Mouse (Mus musculus): ENCODE measurements around the gene Spdef.
A peak's percentile ranks its signal among the peaks of the same experiment; 100 is the strongest.

Gene Spdef

DNA sequence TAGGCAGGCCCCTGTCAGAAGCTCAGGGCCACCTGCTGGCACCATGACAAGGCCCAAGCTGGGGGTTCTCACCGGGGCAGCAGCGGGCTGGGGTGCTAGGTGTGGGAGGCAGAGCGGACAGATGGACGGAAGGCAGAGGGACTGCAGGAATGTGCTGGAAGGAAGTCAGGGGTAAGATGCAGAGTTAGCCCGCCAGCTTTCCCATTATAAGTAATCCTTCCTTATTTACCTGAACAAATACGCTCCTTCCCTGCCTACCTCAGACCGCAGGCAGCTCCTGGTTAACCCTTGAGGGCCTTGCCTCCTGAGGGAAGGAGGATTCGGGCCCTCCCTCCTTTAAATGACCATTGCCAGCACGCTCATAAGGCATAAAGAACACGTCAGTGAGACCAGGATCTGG is at the start of gene Spdef:
Spdef (minus strand) TSS at position 186 of the 400 bp plus-strand sequence.
- no peak for DNase-seq (ENCODE audit: low read depth, low spot score)

- DNase-seq (ENCODE audit: low read depth, low spot score), result no peak
Measured at GRCm38 (mm10) chr17:27777823-27778222, 49.1 kb upstream of the Spdef start.

DNA sequence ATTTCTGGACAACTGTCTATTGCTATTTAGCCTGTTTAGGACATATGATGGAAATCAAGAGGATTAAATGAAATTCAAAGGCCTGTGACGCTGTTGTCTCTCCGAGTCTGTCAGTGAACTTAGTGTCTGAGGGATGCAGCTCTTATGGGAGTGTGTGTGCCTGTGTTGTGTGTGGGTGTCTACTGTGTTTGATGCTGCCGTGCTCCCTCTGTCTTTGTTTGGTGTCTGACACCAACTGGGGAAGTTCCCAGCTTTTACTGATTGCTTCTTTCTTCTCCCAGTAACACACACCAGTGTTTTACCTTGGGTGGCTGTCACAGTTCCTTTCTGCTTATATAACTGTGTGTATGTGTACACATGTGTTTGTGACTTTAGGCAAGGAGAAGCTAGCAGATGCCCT is 45.4 kb upstream of the Spdef start:
- DNase-seq (ENCODE audit: low read depth, low spot score), result no peak

DNA sequence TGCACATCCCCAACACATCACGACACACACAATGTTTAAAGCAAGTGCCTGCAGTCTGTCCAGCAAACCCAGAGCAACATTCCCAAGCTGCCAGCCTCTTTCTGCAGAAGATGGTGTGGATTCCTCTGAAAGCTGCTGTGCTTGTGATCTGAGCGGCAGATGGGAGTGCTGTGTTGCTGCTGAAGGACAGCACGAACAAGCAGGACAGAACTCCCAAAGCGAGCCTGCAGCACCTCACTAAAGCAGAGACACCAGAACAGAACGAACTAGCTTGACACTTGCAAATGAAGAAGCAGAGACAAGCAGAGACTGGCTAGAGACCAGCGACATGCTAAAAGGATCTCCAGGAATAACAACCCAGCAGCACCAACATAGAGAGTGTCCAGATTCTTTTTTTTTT is 42.9 kb upstream of the Spdef start:
- DNase-seq (ENCODE audit: low read depth, low spot score), result no peak

GRCm38 (mm10) chr17:27768817-27769542 is 40.2 kb upstream of the Spdef start:
- no peak for DNase-seq (ENCODE audit: low read depth, low spot score)

DNA sequence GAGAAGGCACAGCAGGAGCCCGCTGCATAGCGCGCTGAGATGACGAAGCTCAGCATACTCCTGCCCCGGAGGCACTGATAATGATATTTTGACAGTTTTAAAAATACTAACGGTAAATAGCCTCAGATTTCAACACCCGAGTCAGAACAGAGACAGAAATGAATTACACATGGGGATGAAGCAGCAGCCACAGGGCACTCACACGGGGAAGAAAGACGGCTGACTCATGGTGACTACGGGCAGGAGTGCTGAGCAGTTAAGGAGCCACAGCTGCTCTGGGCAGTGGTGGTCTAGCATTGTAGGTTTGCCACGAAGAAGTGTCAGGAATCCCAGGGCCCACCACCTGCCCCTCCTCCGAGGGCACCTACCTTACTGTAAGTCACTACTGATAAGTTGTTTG is 38.8 kb upstream of the Spdef start:
- no peak for DNase-seq (ENCODE audit: low read depth, low spot score)

DNA sequence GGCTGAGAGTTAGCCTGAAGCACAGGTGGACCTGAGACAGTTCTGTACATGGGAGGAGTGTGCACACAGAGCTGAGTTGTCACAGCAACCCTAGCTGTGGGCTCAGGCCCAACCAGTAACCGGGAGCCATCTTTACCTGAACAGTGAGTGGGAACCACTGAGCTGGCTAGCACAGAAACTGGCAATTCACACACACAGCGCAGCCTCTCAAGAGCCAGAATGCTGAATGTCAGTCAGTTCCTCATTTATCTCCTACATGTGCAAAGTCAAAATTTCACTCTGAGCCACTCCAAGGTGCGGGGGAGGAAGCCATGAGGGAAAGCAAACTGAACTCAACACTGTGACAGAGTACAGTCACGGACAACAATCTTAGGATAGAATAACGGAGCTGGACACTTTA is 38.4 kb upstream of the Spdef start:
- peak; percentile 58 for DNase-seq (ENCODE audit: low read depth, low spot score)

DNA sequence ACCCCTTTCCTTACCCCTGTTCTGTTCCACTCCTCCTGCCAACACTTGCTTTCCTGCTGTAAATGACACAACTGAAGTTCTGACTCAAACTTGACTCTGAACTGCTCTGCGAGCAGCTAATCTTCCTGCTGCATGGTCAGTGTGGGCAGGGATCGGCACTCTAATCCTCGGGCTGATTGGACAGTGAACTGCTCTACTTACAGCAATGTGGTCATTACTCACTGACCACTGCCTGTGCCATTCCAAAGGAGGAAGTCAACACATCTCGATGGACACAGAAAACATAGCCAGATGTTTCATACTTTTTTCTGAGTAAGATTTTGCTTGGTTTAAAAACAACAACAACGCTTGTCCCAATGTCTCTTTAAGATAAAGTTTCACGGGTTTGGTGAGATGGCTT is 36.3 kb upstream of the Spdef start:
- DNase-seq (ENCODE audit: low read depth, low spot score), result no peak

GRCm38 (mm10) chr17:27764453-27764852 is 35.7 kb upstream of the Spdef start:
- no peak for DNase-seq (ENCODE audit: low read depth, low spot score)

DNA sequence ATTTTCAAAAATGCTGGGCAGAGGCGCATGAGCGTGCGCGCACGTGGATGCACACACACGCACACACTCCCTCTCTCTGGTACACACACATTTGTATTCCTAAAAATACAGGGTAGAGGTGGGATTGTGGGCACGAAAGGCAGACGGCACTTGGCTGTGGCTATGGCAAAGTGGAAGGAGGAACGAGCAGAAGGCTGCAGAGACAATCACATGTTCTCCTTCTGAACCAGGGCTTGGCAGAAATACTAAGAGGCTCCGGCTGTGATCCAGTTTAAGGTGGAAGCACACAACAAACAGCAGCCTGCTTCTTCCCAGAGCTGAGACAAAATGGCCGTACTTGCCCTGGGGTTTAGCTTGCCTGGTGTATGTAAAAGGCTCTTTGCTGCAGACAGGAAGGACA is 34.1 kb upstream of the Spdef start:
- peak; percentile 82 for DNase-seq (ENCODE audit: low read depth, low spot score)

DNA sequence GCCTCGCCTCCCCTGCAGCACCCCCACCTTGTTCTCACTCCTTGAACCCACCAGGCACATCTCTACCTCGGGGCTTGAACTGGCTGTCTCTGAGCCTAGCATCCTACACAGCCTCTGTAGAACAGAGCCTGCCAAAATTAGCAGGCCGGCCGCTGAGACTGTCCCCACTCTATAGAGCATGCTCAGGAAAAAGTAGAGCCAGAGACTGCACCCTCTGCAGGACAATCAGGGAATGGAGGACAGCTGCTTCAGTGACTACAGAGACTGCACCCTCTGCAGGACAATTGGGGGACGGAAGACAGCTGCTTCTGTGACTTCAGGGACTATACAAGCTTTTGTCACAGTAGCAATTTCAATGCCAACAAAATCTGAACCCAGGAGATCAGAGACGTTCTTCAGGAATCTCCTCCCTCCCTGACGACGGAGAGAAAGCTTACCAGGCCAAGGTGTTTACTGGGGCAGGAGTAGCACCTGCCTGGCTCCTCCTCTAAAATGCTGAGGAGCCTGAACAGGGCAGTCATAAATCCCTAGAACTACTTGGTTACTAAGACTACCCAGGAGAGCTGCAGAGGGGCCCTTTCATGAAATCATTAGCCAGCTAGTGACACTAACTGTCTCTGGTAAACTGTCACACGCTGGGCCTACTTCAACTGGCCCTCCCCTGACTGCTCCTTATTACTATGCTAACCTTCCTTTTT is 33.0 kb upstream of the Spdef start:
- peak; percentile 92 for DNase-seq (ENCODE audit: low read depth, low spot score)

- DNase-seq (ENCODE audit: low read depth, low spot score), result no peak
Measured at GRCm38 (mm10) chr17:27760169-27760568, 31.4 kb upstream of the Spdef start.

DNA sequence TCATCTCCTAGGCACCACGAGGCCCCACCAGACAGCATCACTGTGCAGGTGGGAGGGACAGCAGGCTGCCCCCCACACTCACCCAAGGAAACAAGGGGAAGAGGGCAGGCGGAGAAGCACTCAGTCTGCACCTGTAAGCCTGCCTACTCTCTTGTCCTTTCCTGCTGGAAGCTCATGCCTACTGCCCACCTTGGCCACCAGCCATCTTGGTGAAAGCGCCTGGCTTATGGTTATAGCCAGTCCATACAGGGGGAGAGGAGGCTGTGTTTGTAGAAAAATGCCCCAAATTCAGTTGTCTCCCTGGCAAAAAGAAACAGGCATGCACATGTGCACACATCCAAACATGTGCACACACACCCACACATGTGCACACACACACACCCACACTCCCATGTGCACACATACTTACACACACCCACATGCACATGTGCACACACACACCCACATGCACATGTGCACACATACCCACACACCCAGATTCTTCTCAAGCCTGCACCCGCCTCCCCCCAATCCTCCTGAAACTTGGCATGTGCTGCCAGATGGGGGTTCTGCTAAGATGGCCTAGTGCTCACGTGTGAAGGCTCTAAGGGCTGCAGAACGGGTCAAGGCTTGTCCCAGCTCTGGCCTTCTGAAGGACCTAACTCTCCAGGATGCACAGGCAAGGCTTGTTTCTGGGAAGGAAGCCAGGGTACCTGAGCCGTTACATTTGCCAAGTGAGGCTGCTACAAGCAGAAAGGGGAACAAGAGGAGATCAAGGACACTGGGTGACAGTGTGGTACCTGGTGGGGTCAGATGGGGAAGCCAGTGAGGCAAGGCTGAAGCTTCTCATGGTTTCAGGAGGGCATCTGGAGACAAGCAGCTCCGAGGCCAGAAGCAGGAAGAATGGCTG is 22.8 kb upstream of the Spdef start:
- no peak for DNase-seq (ENCODE audit: low read depth, low spot score)

DNA sequence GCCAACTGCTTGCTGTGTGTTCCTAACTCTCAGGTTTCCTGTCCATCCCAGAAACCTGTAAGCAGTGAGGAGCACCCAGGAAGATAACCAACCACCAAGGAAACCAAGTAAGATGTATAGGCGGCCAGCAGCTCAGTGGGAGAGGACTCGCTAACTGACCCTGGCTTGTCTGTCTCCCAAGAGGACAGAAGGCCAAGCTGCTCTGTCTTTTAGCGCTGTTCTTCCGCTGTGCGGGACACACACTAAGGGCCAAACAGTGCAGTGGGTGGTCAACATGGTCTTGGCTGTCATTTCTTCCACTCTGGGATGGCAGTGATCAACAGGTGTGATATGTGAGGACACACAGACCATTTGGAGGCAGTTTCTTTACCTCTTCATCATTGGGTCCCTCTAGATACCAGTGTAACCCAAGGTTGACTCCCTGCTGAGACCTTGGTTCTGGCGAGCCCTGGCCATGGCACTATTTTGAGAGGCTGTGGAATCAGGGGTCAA is 21.7 kb upstream of the Spdef start:
- no peak for DNase-seq (ENCODE audit: low read depth, low spot score)

GRCm38 (mm10) chr17:27748123-27748522 is 19.4 kb upstream of the Spdef start:
- no peak for DNase-seq (ENCODE audit: low read depth, low spot score)

DNA sequence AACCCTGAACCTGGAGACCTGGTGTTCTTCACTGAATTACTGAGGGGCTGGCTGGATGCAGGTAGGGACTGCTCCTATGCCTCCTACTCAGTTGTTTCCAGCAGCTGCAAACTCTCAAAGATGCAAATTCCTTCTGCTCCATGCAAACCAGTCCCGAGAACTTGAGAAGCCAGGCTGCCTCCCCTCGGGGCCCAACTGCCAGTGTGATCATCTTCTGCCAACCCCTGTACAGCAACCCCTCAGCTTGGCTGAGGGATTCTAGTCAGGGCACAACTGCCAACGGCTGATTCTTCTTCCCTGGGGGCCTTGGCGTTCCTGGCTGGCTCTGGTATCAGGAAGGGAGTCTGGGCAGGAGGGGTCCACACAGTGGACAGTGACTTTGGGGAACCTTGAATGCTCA is 17.7 kb upstream of the Spdef start:
- no peak for DNase-seq (ENCODE audit: low read depth, low spot score)

DNA sequence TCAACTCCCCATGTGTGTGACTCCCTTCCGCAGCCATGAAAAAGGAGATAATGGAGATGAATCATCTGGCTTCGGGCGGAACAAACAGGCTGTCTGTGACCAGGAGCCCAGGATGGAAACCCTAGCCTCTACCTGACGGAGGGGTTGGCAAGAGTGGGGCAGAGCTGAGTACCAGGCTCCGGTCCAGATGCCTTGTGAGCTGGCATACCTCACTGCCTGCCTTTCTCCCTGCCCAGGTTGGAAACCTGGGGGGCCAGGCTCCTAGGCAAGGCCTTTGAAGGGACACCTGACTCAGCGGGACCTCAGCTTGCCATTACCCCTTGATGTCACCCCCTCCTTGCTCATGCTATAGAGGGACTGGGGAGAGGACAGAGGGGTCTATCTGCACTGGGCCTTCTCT is 12.2 kb upstream of the Spdef start:
- DNase-seq (ENCODE audit: low read depth, low spot score), result no peak

DNA sequence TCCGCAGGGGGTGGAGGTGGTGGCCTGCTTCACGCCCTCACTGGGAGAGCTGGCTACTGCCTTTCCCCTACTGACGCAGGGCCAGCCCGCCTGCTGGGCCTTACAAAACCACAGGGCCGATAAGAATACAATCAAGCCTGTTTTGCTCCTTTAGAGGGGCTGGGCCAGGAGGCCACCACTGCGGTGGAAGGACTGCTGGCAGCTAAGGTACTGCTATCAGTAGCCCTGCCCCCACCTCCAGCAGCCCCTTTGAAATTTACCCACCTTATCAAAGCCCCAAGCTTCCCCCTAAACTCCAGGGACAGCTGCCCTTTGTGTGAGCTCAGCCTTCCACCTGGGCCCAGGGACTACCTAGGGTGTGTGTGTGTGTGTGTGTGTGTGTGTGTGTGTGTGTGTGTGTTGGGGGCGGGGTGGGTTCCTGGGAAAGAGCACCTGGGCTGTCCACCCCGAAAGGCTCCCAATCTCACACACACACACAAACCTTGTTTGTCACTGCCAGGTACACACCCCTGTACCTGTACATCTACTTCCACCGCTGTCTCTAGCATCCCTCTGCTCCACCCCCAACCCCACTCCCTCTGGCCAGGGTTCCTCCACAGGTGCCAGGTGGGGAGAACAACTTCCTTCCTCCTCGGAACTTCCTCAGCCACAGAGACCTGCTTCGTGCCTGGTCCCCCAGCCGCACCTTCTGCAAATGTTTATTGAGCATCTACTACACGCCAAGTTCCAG is 5.8 kb upstream of the Spdef start:
- DNase-seq (ENCODE audit: low read depth, low spot score), result no peak

DNA sequence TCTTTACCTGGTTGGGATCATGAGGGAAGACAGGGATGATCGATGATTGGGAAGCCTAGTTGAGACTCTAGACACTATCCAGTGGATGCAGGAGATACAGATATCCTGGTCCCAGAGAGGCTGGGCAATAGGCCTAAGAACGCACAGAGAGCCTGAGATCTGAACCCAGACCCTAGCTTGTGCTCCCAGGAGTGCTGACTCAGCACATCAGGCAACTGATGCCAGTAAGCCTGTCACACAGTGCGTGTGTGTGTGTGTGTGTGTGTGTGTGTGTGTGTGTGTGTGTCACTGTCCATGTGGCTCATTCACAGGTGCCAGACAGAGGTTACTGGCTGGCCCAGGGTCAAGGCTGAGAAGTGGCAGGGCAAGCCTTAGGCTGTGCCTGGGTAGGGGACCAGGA is 3.9 kb upstream of the Spdef start:
- DNase-seq (ENCODE audit: low read depth, low spot score), result no peak

DNA sequence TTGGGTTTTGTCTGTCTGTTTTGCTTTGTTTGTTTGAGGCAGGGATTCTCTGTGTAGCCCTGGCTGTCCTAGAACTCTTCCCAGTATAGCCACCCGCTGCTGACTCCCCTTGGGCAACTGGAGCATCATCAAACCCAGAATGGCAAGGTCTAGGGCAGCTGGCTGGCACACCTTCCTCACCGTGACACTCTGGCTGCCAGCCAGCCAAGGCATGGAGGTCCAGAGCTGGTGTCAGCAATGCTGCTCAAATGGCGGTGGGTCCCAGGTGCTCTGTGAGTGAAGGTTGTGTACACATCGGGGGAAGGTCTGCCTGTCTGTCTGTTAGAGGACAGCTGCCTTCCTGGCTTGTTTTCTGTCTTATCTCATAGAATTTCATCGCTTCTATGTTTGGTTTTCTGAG is 3.4 kb upstream of the Spdef start:
- no peak for DNase-seq (ENCODE audit: low read depth, low spot score)

GRCm38 (mm10) chr17:27726527-27726926 is 2.2 kb downstream of the Spdef start:
- DNase-seq (ENCODE audit: low read depth, low spot score), result no peak

DNA sequence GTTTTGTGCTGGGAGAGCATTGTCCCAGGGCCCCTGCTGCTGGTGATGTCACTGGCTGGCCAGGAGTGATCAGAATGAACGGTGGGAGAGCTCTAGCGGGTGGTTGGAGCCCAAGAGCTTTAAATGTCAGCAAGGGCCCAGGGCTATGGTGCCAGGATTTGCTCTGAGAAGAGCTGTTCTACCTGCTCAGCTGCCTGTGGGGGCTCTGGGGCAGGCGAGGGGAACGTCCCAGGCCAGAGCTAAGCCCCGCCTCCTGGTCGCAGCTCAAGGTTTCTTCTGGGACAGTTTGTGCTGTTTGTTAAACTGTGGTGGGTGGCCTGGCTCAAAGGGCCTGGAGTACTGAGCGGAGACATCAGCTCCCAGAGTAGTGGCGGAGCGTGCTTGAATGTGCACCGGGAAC is 3.3 kb downstream of the Spdef start:
- DNase-seq (ENCODE audit: low read depth, low spot score), result no peak

All from telencephalon, adult 2 months (tissue).